Mouse (Mus musculus) ES-E14 (cell line): ENCODE results near the gene Rnf31.
A peak's percentile ranks its signal among the peaks of the same experiment; 100 is the strongest.

Experiments
- CHD2 ChIP-seq: IDR thresholded peaks from 2 replicates; pipeline ENCODE4 v1.6.1; 2014; ENCODE audit warnings: mild to moderate bottlenecking, low read depth, low read length, inconsistent platforms
- HCFC1 ChIP-seq: IDR thresholded peaks from 2 replicates; pipeline ENCODE4 v1.6.1; 2012; ENCODE audit warnings: low read length, inconsistent platforms, borderline replicate concordance; ENCODE audit not compliant: insufficient read depth
- MAFK ChIP-seq: IDR thresholded peaks from 2 replicates; pipeline ENCODE4 v1.6.1; 2014; ENCODE audit warnings: mild to moderate bottlenecking, low read depth, low read length, inconsistent platforms; ENCODE audit not compliant: insufficient read depth
- ZC3H11A ChIP-seq: IDR thresholded peaks from 2 replicates; pipeline ENCODE4 v1.6.1; 2012; ENCODE audit warnings: low read depth, mild to moderate bottlenecking, inconsistent platforms, low read length, borderline replicate concordance
- ZNF384 ChIP-seq: IDR thresholded peaks from 2 replicates; pipeline ENCODE4 v1.6.1; 2012; ENCODE audit warnings: low read depth, low read length, inconsistent platforms

- TF ChIP-seq MAFK (no peak), CHD2 (peak; percentile 60), ZNF384 (no peak), HCFC1 (no peak), ZC3H11A (no peak)
These were observed 26.3 kb downstream of the Rnf31 start, which contains the start of gene Rec8 for GRCm38 (mm10) chr14:55617822-55618221.
